Mouse (Mus musculus): Measurements from ENCODE around the gene Akr1b8. TPM values are rescaled to one million over a fixed set of nuclear protein-coding genes. Genes with fewer than 3 reads are reported as not detected.

Akr1b8 gene
- total and polyA plus RNA-seq, 2 experiments from 2014 or later, result 0.38 to 2.2 TPM

DNA sequence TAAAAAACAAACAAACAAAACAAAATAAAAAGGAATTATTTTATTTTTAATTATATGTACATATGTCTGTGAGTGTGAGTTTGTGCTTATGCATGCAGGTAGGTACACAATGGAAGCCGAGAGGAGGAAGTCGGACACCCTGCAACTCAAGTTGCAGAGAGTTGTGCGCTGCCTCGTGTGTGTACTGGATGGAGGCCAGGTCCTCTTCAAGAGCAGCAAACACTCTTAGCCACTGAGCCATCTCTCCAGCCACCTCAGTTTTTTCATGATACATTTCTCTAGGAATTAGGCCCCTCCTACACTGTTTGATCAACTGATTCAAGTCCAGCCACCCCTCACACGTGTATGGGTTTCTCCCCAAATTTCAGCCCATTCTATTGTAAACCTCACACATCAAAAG is 19.2 kb upstream of the Akr1b8 start:
- Histone ChIP-seq H3K4me3 (ENCODE audit: low read depth, low read length) (no peak overlapping the region), H3K36me3 (ENCODE audit: insufficient read depth, low read length) (no peaks in the 10 kb centered on the region), H3K27me3 (ENCODE audit: insufficient read depth, low read length) (no peaks in the 10 kb centered on the region), H3K4me2 (ENCODE audit: low read depth, low read length, poor library complexity, severe bottlenecking) (no peak overlapping the region), H3K9ac (replicated peaks; ENCODE audit: low read length, poor library complexity, severe bottlenecking) (no peak overlapping the region), H3K4me1 (ENCODE audit: insufficient read depth, low read length) (no peaks in the 10 kb centered on the region), H3K9me3 (ENCODE audit: low read length) (no peaks in the 10 kb centered on the region), H3K27ac (ENCODE audit: low read depth, low read length) (no peak overlapping the region)
- WGBS, result 86% methylated on average over 5 of the region's 5 CpGs
- TF ChIP-seq CTCF (IDR thresholded peaks at IDR 0.05), result no peak
- ATAC-seq (ENCODE audit: low FRiP score), result no peak
- no peak for DNase-seq (ENCODE audit: low spot score)

DNA sequence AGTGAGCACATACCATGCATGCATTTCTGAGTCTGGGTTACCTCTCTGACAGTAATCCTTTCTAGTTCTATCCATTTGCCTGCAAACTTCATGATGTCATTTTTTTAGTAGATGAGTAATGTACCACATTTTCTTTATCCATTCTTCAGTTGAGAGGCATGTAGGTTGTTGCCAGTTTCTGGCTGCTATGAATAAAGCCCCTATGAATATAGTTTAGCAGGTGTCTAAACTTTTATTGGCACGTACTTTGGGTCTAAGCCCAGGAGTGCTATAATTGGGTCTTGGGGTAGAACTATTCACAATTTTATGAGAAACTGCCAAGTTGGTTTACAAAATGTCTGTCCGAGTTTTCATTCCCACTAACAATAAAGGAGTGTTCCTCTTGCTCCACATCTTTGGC is 16.1 kb upstream of the Akr1b8 start:
- H3K4me2 ChIP-seq (ENCODE audit: low read depth, low read length, poor library complexity, severe bottlenecking), result no peak overlapping the region
- H3K4me3 ChIP-seq (ENCODE audit: low read depth, low read length), result no peak overlapping the region
- no peak overlapping the region for H3K27ac ChIP-seq (ENCODE audit: low read depth, low read length)
- no peaks in the 10 kb centered on the region for H3K9me3 ChIP-seq (ENCODE audit: low read length)
- no peak for TF ChIP-seq CTCF (IDR thresholded peaks at IDR 0.05)
- DNase-seq (ENCODE audit: low spot score) (no peak), ATAC-seq (ENCODE audit: low FRiP score) (no peak)
- H3K27me3 ChIP-seq (ENCODE audit: insufficient read depth, low read length), result no peaks in the 10 kb centered on the region
- 80% methylated on average over 2 of the region's 2 CpGs for WGBS
- no peak overlapping the region for H3K9ac ChIP-seq (replicated peaks; ENCODE audit: low read length, poor library complexity, severe bottlenecking)
- H3K36me3 ChIP-seq (ENCODE audit: insufficient read depth, low read length), result no peaks in the 10 kb centered on the region
- H3K4me1 ChIP-seq (ENCODE audit: insufficient read depth, low read length), result no peaks in the 10 kb centered on the region

DNA sequence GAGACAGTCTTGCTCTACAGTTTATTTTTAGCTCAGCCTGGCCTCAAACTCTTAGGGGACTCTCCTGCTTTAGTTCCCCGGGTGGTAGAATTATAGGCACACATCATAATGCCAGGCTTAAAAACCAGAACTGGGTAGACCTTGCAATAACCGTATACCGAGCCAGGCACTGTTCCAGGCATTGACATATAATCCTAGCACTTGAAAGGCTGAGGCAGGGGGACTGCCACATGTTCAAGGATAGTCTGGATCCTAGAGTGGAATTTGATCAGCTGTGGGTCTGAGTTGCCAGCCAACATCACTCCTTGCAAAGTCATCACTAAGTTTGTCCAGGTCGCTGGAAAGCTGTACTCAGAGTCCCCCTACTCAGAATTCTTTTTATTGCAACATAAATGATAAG is 11.9 kb upstream of the Akr1b8 start:
- Histone ChIP-seq H3K36me3 (ENCODE audit: insufficient read depth, low read length) (no peaks in the 10 kb centered on the region), H3K27ac (ENCODE audit: low read depth, low read length) (no peak overlapping the region), H3K27me3 (ENCODE audit: insufficient read depth, low read length) (no peaks in the 10 kb centered on the region), H3K4me3 (ENCODE audit: low read depth, low read length) (no peak overlapping the region), H3K4me2 (ENCODE audit: low read depth, low read length, poor library complexity, severe bottlenecking) (no peak overlapping the region), H3K9me3 (ENCODE audit: low read length) (no peaks in the 10 kb centered on the region), H3K9ac (replicated peaks; ENCODE audit: low read length, poor library complexity, severe bottlenecking) (no peak overlapping the region), H3K4me1 (ENCODE audit: insufficient read depth, low read length) (no peaks in the 10 kb centered on the region)
- 86% methylated on average over 4 of the region's 4 CpGs for WGBS
- DNase-seq (ENCODE audit: low spot score) (no peak), ATAC-seq (ENCODE audit: low FRiP score) (no peak)
- TF ChIP-seq CTCF (IDR thresholded peaks at IDR 0.05), result no peak

DNA sequence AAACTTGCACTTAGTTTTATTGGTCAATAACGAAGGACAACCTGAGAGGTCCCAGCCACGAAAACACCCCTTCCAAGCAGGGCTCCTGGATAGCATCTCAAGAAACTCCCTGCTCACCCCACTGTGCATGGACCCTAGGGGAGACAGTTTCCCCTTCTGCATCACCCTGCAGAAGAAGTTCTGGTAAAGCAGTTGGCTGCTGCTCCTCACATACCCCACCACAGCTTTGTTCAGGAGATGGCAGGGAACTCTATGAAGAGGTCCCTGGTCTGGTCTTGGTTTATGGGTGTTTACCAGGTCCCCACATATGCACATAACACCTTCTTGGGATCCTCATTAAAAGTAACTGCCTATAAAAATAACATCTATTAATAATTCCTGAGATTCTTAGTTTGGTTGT is 11.4 kb upstream of the Akr1b8 start:
- DNase-seq (ENCODE audit: low spot score) (no peak), ATAC-seq (ENCODE audit: low FRiP score) (no peak)
- no peak overlapping the region for H3K27ac ChIP-seq (ENCODE audit: low read depth, low read length)
- H3K9ac ChIP-seq (replicated peaks; ENCODE audit: low read length, poor library complexity, severe bottlenecking), result no peak overlapping the region
- no peak overlapping the region for H3K4me2 ChIP-seq (ENCODE audit: low read depth, low read length, poor library complexity, severe bottlenecking)
- H3K4me3 ChIP-seq (ENCODE audit: low read depth, low read length), result no peak overlapping the region
- 91% methylated on average over 2 of the region's 2 CpGs for WGBS
- H3K27me3 ChIP-seq (ENCODE audit: insufficient read depth, low read length), result no peaks in the 10 kb centered on the region
- TF ChIP-seq CTCF (IDR thresholded peaks at IDR 0.05), result no peak
- H3K9me3 ChIP-seq (ENCODE audit: low read length), result no peaks in the 10 kb centered on the region
- no peaks in the 10 kb centered on the region for H3K36me3 ChIP-seq (ENCODE audit: insufficient read depth, low read length)
- H3K4me1 ChIP-seq (ENCODE audit: insufficient read depth, low read length), result no peaks in the 10 kb centered on the region

DNA sequence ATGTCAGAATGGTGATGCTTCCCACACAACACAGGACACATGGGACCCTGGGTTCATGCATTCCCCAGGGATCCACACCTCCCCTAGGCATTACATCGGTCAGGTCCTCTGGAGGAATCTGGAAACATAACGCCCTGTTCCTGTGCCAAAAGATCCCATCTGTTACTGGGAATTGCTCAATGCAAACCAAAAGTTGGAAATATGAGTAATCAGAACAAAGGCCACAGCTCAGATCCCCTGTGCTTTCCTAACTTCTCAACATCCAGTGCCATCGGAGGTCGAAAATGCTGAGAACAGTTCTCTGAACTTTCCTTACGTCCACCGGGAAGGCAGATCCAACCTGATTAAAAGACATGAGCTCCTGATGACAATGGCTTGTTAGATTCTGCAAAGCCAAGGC is 10.5 kb upstream of the Akr1b8 start:
- Histone ChIP-seq H3K9ac (replicated peaks; ENCODE audit: low read length, poor library complexity, severe bottlenecking) (no peak overlapping the region), H3K27ac (ENCODE audit: low read depth, low read length) (no peak overlapping the region), H3K4me1 (ENCODE audit: insufficient read depth, low read length) (no peaks in the 10 kb centered on the region), H3K4me3 (ENCODE audit: low read depth, low read length) (no peak overlapping the region), H3K36me3 (ENCODE audit: insufficient read depth, low read length) (no peaks in the 10 kb centered on the region), H3K9me3 (ENCODE audit: low read length) (no peaks in the 10 kb centered on the region), H3K27me3 (ENCODE audit: insufficient read depth, low read length) (no peaks in the 10 kb centered on the region), H3K4me2 (ENCODE audit: low read depth, low read length, poor library complexity, severe bottlenecking) (no peak overlapping the region)
- 80% methylated on average over 6 of the region's 6 CpGs for WGBS
- TF ChIP-seq CTCF (IDR thresholded peaks at IDR 0.05), result no peak
- no peak for ATAC-seq (ENCODE audit: low FRiP score)
- DNase-seq (ENCODE audit: low spot score), result no peak

DNA sequence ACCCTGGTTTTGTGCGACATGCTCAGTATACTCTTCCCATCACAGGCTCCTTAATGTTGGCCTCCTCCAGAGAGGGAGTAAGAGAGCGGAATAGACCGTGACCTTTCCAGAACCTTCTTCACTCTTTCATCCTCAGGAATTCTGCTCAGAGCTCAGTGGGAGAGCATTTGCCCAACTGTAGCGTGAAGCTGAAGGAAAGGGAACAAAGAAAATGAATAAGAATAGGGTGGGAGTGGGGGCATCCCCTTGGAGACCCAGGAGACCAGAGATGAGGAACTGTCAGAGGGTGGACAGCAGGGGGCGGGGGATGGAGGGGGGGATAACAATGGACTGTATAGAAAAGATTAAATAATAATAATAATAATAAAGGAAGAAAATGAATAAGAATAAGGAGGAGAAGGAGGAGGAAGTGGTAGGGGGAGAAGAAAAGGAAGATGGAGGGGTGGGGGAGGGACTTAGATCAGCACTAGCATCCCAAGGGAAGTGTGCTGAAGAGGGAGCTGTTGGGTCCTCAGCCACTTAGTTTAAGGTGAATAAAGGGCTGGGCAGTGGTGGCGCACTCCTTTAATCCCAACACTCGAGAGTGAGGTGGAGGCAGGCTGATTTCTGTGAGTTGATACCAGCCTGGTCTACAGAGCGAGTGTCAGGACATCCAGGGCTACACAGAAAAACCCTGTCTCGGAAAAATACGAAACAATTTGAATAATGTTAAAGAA is 9.6 kb upstream of the Akr1b8 start:
- Histone ChIP-seq H3K4me1 (ENCODE audit: insufficient read depth, low read length) (no peaks in the 10 kb centered on the region), H3K4me3 (ENCODE audit: low read depth, low read length) (no peak overlapping the region), H3K9ac (replicated peaks; ENCODE audit: low read length, poor library complexity, severe bottlenecking) (no peak overlapping the region), H3K36me3 (ENCODE audit: insufficient read depth, low read length) (no peaks in the 10 kb centered on the region), H3K27me3 (ENCODE audit: insufficient read depth, low read length) (no peaks in the 10 kb centered on the region), H3K9me3 (ENCODE audit: low read length) (no peaks in the 10 kb centered on the region), H3K4me2 (ENCODE audit: low read depth, low read length, poor library complexity, severe bottlenecking) (no peak overlapping the region), H3K27ac (ENCODE audit: low read depth, low read length) (no peak overlapping the region)
- ATAC-seq (ENCODE audit: low FRiP score) (no peak), DNase-seq (ENCODE audit: low spot score) (no peak)
- 39% methylated on average over 10 of the region's 10 CpGs for WGBS
- no peak for TF ChIP-seq CTCF (IDR thresholded peaks at IDR 0.05)
